Mouse (Mus musculus) midbrain, embryonic 15.5 days (tissue): ENCODE data around the gene Gm21719. TPM values are rescaled to one million over a fixed set of nuclear protein-coding genes. Genes with fewer than 3 reads are reported as not detected.
"Not testable (repeated sequence)": the region's sequence is repeated elsewhere in the genome, so short reads cannot be mapped to it uniquely, and the experiment has no call there.

Experiments used
- ATAC-seq: fragments of 200-750 bp; cut with Nextera tagmentation; replicated peaks from 2 replicates; pipeline ENCODE4 v1.8.0; 2017; ENCODE audit warnings: moderate TSS enrichment
- H3K27ac ChIP-seq: fragments of 300-500 bp; sonication (generic); 2 replicates; pipeline ENCODE4 v1.5.1; 2015; ENCODE audit warnings: mild to moderate bottlenecking, inconsistent platforms
- H3K27me3 ChIP-seq: fragments of 300-500 bp; sonication (generic); replicated peaks from 2 replicates; pipeline ENCODE4 v1.6.1; 2015; ENCODE audit warnings: inconsistent platforms
- H3K36me3 ChIP-seq: fragments of 300-500 bp; sonication (generic); replicated peaks from 2 replicates; pipeline ENCODE4 v1.6.1; 2015; ENCODE audit warnings: inconsistent platforms
- H3K4me1 ChIP-seq: fragments of 300-500 bp; sonication (generic); 2 replicates; pipeline ENCODE4 v1.6.1; 2015; ENCODE audit warnings: inconsistent platforms
- H3K4me2 ChIP-seq: fragments of 300-500 bp; sonication (generic); 2 replicates; pipeline ENCODE4 v1.6.1; 2015; ENCODE audit warnings: inconsistent platforms, mild to moderate bottlenecking, moderate library complexity
- H3K4me3 ChIP-seq: fragments of 300-500 bp; sonication (generic); 2 replicates; pipeline ENCODE4 v1.5.1; 2015; ENCODE audit warnings: mild to moderate bottlenecking, inconsistent platforms
- H3K9ac ChIP-seq: fragments of 300-500 bp; sonication (generic); 2 replicates; pipeline ENCODE4 v1.6.1; 2015; ENCODE audit warnings: mild to moderate bottlenecking, inconsistent platforms
- H3K9me3 ChIP-seq: fragments of 300-500 bp; sonication (generic); 2 replicates; pipeline ENCODE4 v1.6.1; 2016; ENCODE audit warnings: inconsistent platforms
- WGBS: fragments of 180-500 bp; shearing (Covaris S2); methylation state at CpG from one replicate; pipeline ENCODE4 v1.1.7; 2015; ENCODE audit warnings: mixed read lengths; 5-methylcytosine and 5-hydroxymethylcytosine counted together
- polyA plus RNA-seq: library from polyadenylated mRNA; unstranded; fragments of >200 nt; fragmentation: Nextera tagmentation; extraction: Ambion mirVana; gene quantifications from 2 replicates; pipeline ENCODE4 v1.2.1, GENCODE M21; 2015

The Gm21719 gene
- polyA plus RNA-seq, result not detected in 2 replicates

DNA sequence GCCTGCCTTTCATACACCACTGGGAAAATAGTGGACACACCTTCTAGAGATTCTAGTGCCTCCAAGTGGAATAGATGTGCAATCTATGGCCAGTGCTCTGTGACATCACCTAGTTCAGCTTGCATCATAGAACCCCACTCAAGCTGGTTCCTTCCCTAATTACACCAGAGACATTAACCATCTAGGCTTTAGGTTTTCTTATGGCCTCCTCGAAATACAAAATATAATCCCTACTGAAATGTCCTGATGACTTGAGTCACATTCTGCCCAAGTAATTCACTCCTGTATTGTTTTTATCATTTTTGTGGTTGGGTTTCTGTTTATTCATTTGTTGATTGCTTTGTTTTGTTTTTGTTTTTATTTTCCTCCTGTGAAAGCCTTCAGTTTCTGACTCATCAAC lies at the start of gene Gm21719:
TSS of gene Gm21719 (minus strand) at position 101 of the 400 bp plus-strand sequence.
- not testable (repeated sequence) for H3K36me3 ChIP-seq, H3K4me2 ChIP-seq, H3K4me1 ChIP-seq, H3K4me3 ChIP-seq, H3K27me3 ChIP-seq, H3K9me3 ChIP-seq, ATAC-seq, H3K9ac ChIP-seq, H3K27ac ChIP-seq
- WGBS, result 43% methylated on average over 1 of the region's 1 CpGs

Other genes with a start within 250 kb of the Gm21719 start
- gene Gm28919, start 99.3 kb downstream of the Gm21719 start, polyA plus RNA-seq, result not detected in 2 replicates
- gene Gm20830, start 235.4 kb upstream of the Gm21719 start, polyA plus RNA-seq, result not detected in 2 replicates